Mouse (Mus musculus) kidney, postnatal 14 days (tissue): ENCODE data around the gene Sphk1.
"Not testable (repeated sequence)": the region's sequence is repeated elsewhere in the genome, so short reads cannot be mapped to it uniquely, and the experiment has no call there.

Experiments
- DNase-seq: peaks from one replicate; pipeline ENCODE4 v3.0.0; 2022; ENCODE audit warnings: mixed read lengths

The Sphk1 gene

DNA sequence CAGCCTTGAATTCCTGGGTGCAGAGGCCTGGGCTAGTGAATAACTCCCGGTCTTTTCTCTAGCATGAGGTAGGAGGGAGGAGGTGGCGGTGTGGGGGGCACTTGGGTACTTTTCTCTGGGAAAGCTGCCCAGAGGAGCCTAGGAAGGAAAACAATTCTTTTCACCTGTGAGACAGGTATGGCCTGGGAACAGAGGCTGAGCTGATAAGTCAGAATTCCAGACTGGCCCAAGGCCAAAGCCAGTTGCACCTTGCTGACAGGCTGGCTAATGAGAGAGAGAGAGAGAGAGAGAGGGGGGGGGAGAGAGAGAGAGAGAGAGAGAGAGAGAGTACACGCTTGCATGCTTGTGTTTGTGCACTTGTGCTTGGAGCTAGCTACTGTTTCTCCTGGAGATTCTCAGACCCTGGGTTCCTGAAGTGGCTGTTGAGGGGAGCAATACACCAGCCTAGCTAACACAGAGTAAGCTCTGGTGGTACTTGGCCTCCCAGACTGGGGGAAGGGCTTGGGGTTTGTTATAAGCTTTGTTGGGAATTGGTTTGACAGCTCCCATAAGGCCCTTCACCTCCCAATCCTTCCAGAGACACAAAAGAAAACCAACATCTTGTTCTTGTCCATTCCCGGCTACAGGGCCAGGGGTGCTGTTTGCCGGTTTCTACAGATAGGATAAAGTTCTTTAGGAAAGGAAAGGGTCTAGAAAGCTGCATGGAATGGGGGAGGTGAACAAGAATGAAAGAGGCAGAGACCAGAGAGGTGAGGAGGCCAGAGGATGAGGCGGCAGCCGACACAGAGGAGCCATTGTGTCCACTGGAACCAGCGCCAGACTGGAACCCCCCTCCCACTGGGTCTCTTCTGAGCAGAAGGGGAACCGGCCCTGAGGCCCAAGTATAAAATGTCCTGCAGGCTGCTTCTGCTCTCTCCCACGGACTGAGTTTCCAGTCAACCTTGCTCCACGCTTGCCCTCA lies at the start of gene Sphk1:
Gene Sphk1, plus strand, starts transcription at position 739 of the 961 bp plus-strand sequence.
- peak; percentile 47 for DNase-seq

GRCm38 (mm10) chr11:116480975-116481374 lies 49.8 kb upstream of the Sphk1 start:
- DNase-seq = no peak

GRCm38 (mm10) chr11:116481776-116482175 lies 48.9 kb upstream of the Sphk1 start:
- DNase-seq = no peak

GRCm38 (mm10) chr11:116484261-116484660 lies 46.5 kb upstream of the Sphk1 start:
- DNase-seq = no peak

DNA sequence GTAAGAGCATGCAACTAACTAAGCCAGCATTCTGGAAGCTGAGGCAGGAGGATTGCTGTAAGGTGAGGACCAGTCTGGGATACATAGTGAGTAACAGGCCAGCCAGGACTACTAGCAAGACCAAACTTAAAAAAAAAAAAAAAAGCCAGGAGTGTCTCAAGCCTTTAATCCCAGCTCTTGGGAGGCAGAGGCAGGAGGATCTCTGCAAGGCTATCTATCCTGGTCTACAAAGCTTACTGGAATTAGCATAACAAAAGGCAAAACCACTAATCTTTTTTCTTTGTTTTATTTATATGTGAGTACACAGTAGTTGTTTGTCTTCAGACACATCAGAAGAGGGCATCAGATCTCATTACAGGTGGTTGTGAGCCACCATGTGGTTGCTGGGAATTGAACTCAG lies 42.5 kb upstream of the Sphk1 start:
- no peak for DNase-seq

GRCm38 (mm10) chr11:116488693-116489375 lies 41.9 kb upstream of the Sphk1 start:
- DNase-seq = no peak

- no peak for DNase-seq
Observed at GRCm38 (mm10) chr11:116489771-116490231, 40.9 kb upstream of the Sphk1 start.

GRCm38 (mm10) chr11:116490232-116491107 lies 40.3 kb upstream of the Sphk1 start:
- DNase-seq = peak; percentile 93

- no peak for DNase-seq
Observed at GRCm38 (mm10) chr11:116491338-116491737, 39.4 kb upstream of the Sphk1 start.

DNA sequence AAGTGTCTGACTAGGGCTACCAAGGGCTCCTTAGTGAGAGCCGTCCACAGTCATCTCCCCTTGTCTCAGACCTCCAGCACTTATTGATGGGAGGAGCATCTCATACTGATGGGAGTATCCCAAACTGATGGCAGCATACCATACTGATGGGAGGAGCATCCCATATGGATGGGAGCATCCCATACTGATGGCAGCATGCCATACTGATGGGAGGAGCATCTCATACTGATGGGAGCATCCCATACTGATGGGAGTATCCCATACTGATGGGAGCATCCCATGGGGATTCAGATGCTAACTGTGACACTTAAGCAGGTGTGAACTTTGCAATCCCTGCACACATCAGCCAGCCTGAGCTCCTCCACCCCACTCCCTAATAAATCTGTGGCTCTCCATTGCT lies 38.2 kb upstream of the Sphk1 start:
- not testable (repeated sequence) for DNase-seq

GRCm38 (mm10) chr11:116493191-116493590 lies 37.5 kb upstream of the Sphk1 start:
- DNase-seq = no peak

- DNase-seq = peak; percentile 63
Observed at GRCm38 (mm10) chr11:116493795-116494252, 36.9 kb upstream of the Sphk1 start, which contains the start of gene Prpsap1. Gene Prpsap1 (minus strand): TSS chr11:116494202.

GRCm38 (mm10) chr11:116494474-116495174 lies 36.1 kb upstream of the Sphk1 start:
- DNase-seq = peak; percentile 85

- DNase-seq = no peak
Observed at GRCm38 (mm10) chr11:116497313-116497712, 33.4 kb upstream of the Sphk1 start.

DNA sequence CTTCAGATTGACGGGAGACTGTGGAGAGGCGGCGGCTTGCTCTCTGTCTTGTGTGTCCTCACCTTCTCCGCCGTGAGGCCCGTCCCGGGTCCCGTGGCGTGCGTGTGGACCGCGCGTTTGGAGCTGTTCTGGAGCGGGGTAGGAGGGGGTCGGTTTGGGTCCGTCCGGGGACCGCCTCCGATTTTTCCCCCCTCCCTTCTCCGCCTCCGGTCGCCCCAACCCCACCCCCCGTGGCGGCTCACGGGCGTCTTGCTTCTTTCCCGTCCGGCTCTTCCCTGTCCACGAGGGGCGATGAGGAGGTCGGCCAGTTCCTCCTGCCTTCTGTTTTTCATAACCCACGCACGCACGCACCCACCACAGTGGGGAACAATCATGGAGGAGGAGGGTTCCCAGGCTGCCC lies 32.1 kb upstream of the Sphk1 start:
- DNase-seq = no peak

GRCm38 (mm10) chr11:116499018-116499417 lies 31.7 kb upstream of the Sphk1 start:
- no peak for DNase-seq

GRCm38 (mm10) chr11:116501005-116501746 lies 29.5 kb upstream of the Sphk1 start:
- peak; percentile 47 for DNase-seq

DNA sequence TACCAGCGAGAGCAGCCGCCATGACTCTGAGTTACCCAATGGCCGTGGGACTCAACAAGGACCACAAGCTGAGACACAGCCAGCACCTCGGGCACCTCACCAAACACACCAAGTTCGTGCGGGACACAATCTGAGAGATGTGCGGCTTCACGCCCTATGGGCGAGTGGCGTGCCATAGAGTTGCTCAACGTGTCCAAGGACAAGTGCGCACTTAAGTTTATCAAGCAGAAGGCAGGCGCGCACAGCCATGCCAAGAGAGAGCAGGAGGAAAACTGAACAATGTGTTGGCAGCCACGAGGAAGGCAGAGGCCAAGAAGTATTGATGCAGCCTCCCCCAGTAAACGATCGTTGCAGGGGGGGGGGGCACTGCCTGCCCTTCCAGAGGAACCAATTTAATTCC lies 26.2 kb upstream of the Sphk1 start:
- no peak for DNase-seq

DNA sequence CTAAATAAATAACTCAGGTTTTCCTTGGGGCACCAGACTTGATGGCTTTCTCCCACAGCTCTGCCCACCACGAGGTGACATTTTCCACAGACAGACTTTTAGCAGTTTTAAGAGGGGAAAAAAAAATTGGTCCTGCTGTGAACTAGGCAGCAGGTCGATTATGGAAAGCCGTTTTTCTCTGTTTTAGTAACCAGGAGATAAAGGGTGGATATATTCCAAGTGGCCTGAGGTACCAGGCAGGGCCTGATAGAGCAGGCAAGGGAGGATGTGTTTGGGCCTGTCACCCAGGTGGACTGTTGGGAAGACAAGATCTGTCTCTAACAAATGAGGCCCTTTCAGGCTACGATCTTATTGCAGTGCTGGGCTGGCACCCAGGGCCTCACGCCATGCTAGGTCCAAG lies 25.2 kb upstream of the Sphk1 start:
- no peak for DNase-seq

DNA sequence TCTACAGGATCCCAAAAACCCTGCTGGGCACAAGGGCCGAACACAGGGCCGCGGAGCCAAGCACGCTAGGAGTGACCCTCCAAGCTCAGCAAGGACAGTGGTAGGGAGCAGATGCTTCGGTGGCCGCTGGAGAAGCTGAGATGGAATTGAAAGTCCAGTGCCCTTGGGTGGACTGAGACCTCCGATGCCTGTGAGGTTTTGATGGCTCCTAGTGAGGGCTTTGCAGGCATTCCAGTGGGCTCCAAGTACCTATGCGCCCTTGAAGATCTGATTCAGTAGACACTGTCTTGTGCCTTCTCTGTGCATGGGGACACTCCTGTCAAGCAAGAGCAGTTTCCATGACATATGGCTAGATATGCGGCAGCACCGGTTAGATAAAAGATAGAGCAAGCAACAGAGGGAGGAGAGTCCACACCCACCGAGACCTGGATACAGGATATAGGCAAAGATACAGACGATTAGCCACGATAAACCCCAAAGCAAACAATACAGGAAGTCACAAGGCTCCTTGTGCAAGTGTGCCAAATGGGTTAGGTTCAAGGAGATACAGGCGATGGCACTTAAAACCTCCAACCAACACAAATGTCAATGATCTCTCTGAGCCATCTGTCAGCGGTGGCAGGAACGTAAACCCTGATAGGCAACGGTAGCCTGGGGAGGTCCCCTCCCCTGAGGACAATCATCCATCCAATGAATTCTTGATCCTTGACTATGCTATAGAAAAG lies 24.4 kb upstream of the Sphk1 start:
- DNase-seq = no peak
